ENCODE assay signal across 22 mouse cellular contexts in the genomic region with DNA sequence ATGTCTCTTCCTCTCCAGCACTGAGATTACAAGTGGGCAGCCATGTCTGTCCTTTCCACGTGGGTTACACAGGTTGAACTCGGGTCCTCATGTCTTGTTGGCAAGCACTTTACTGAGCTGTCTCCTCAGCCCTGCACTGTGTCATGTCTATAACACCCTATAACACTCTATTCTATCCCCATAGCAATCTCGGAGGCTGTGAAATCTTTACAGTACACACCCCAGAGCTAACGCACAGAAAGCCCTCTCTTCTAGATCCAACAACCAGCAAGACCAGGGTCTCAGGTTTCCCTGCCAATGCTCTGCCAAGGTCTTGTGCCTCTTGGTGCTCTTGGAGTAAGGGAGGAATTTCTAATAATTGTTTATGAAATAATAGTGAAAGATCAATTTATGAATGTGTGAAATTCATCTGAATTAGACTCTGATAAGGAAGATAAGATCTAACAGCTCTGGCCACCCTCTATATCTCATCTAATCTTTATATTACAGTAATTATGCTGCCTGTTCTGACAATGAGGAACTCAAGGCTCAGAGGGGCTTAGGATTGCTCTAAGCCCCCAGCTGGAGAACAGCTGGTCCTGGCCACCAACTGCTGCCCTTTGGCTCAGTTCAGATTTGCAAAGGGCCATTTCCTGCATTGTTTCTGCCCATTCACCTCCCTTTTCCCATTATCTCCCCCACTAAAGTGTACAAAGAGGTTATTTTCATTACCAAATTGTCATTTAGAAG.
DNase-seq lines count a peak whose midpoint lies in the region; ATAC-seq and TF ChIP-seq lines count a peak whose summit lies in the region.
"Had no signal": no experiment of that assay in that cellular context is flagged by ENCODE, and none has a peak within 500 bp of the region (broad histone marks: within the 10 kb centered on the region; RNA-seq: fewer than 3 reads in every experiment).

No protein-coding gene starts in this region.

- no peak overlapping the region for H3K9ac ChIP-seq in hindbrain, postnatal 0 days (replicated peaks; ENCODE audit: low read length)
- H3K9ac ChIP-seq in neural tube, embryonic 12.5 days: no peak overlapping the region
- no peak overlapping the region for H3K9ac ChIP-seq in limb, embryonic 14.5 days (ENCODE audit: low read depth, low read length, severe bottlenecking)
- H3K9ac ChIP-seq: heart, embryonic 15.5 days; hindbrain, embryonic 15.5 days had no signal

- WGBS in hindbrain, embryonic 10.5 days: 89% methylated on average over 4 of the region's 4 CpGs
- WGBS in hindbrain, postnatal 0 days: 75% methylated on average over 4 of the region's 4 CpGs
- 79% methylated on average over 4 of the region's 4 CpGs for WGBS in neural tube, embryonic 12.5 days
- WGBS in limb, embryonic 14.5 days: 59% methylated on average over 4 of the region's 4 CpGs

- no peak overlapping the region for H3K4me3 ChIP-seq in hindbrain, embryonic 10.5 days
- no peak overlapping the region for H3K4me3 ChIP-seq in hindbrain, postnatal 0 days (ENCODE audit: low read length)
- no peak overlapping the region for H3K4me3 ChIP-seq in neural tube, embryonic 12.5 days
- no peak overlapping the region for H3K4me3 ChIP-seq in limb, embryonic 14.5 days (replicated peaks; ENCODE audit: low read length)
- H3K4me3 ChIP-seq: heart, adult 2 months; heart, embryonic 15.5 days; hindbrain, embryonic 15.5 days had no signal

- H3K36me3 ChIP-seq in hindbrain, embryonic 10.5 days: no peaks in the 10 kb centered on the region
- H3K36me3 ChIP-seq in hindbrain, postnatal 0 days (ENCODE audit: insufficient read depth, low read length): no peaks in the 10 kb centered on the region
- no peaks in the 10 kb centered on the region for H3K36me3 ChIP-seq in neural tube, embryonic 12.5 days
- no peaks in the 10 kb centered on the region for H3K36me3 ChIP-seq in limb, embryonic 14.5 days (ENCODE audit: control insufficient read depth, insufficient read depth, low read length)
- H3K36me3 ChIP-seq: heart, embryonic 15.5 days; hindbrain, embryonic 15.5 days had no signal

- H3K9me3 ChIP-seq in hindbrain, embryonic 10.5 days: no peaks in the 10 kb centered on the region
- H3K9me3 ChIP-seq in hindbrain, postnatal 0 days (ENCODE audit: low read length): no peaks in the 10 kb centered on the region
- H3K9me3 ChIP-seq in neural tube, embryonic 12.5 days: no peaks in the 10 kb centered on the region
- H3K9me3 ChIP-seq in limb, embryonic 14.5 days (ENCODE audit: control insufficient read depth, low read length): no peaks in the 10 kb centered on the region
- H3K9me3 ChIP-seq: heart, embryonic 15.5 days; hindbrain, embryonic 15.5 days had no signal

- no peak for DNase-seq in hindbrain, embryonic 10.5 days (ENCODE audit: low spot score)
- no peak for DNase-seq in hindbrain, postnatal 0 days (ENCODE audit: low spot score)
- no peak for DNase-seq in neural tube, embryonic 10.5 days (ENCODE audit: extremely low spot score, low spot score)
- peak; percentile 44 for DNase-seq in limb, embryonic 14.5 days (ENCODE audit: low spot score)
- peak; percentile 43 for DNase-seq in retina, embryonic 14.5 days (ENCODE audit: low spot score)
- no peak for DNase-seq in Muller cell, postnatal 12 days (ENCODE audit: inconsistent ontology term)
- DNase-seq: adrenal gland, postnatal 36 days; cerebellum, adult 8-10 months; gastrocnemius, postnatal 10 days; heart, adult 2 months; kidney, adult 2 months; kidney, postnatal 25 days; layer of hippocampus, adult 9-11 months; lung, adult 2 months had no signal

- TF ChIP-seq POLR2A in limb, embryonic 14.5 days (IDR thresholded peaks at IDR 0.05; ENCODE audit: borderline replicate concordance, extremely low read depth, insufficient read depth, insufficient read length): no peak

- H3K4me2 ChIP-seq in hindbrain, postnatal 0 days (ENCODE audit: low read depth, low read length): no peak overlapping the region
- H3K4me2 ChIP-seq in neural tube, embryonic 12.5 days (replicated peaks): no peak overlapping the region
- H3K4me2 ChIP-seq in limb, embryonic 14.5 days (replicated peaks; ENCODE audit: low read depth, low read length, severe bottlenecking): no peak overlapping the region
- H3K4me2 ChIP-seq: heart, embryonic 15.5 days; hindbrain, embryonic 15.5 days; liver, embryonic 11.5 days had no signal

- peak overlapping the region; percentile 53; the same call in 1 of the 2 replicates for H3K27ac ChIP-seq in hindbrain, embryonic 10.5 days
- no peak overlapping the region for H3K27ac ChIP-seq in hindbrain, postnatal 0 days
- no peak overlapping the region for H3K27ac ChIP-seq in neural tube, embryonic 12.5 days
- no peak overlapping the region for H3K27ac ChIP-seq in limb, embryonic 14.5 days (replicated peaks; ENCODE audit: low read depth, low read length)
- H3K27ac ChIP-seq: heart, adult 2 months; heart, embryonic 15.5 days; hindbrain, embryonic 15.5 days; macrophage had no signal

- H3K27me3 ChIP-seq in hindbrain, embryonic 10.5 days (ENCODE audit: insufficient read depth, poor library complexity, severe bottlenecking): no peaks in the 10 kb centered on the region
- H3K27me3 ChIP-seq in hindbrain, postnatal 0 days (ENCODE audit: insufficient read depth, low read length): no peaks in the 10 kb centered on the region
- no peaks in the 10 kb centered on the region for H3K27me3 ChIP-seq in neural tube, embryonic 12.5 days (replicated peaks)
- no peaks in the 10 kb centered on the region for H3K27me3 ChIP-seq in limb, embryonic 14.5 days (ENCODE audit: control insufficient read depth, insufficient read depth, low read length)
- H3K27me3 ChIP-seq: heart, embryonic 15.5 days; hindbrain, embryonic 15.5 days; Patski had no signal

- H3K4me1 ChIP-seq in hindbrain, embryonic 10.5 days (replicated peaks): peaks cover 6% of the 10 kb centered on the region
- no peaks in the 10 kb centered on the region for H3K4me1 ChIP-seq in hindbrain, postnatal 0 days (ENCODE audit: insufficient read depth, low read length)
- H3K4me1 ChIP-seq in neural tube, embryonic 12.5 days: 0 out of 2 replicates have a peak, but pooled peaks cover 2% of the 10 kb centered on the region
- no peaks in the 10 kb centered on the region for H3K4me1 ChIP-seq in limb, embryonic 14.5 days (ENCODE audit: control insufficient read depth, insufficient read depth, low read length)
- H3K4me1 ChIP-seq: heart, embryonic 15.5 days had no signal

- no peak for TF ChIP-seq CTCF in hindbrain, postnatal 0 days (IDR thresholded peaks at IDR 0.05; ENCODE audit: low read depth)

- no peak for ATAC-seq in hindbrain, postnatal 0 days
- ATAC-seq in neural tube, embryonic 12.5 days (ENCODE audit: low FRiP score, low read depth): peak; percentile 61
- peak; percentile 77 for ATAC-seq in limb, embryonic 14.5 days (ENCODE audit: low FRiP score, low read depth)
- ATAC-seq in frontal cortex, adult (ENCODE audit: low TSS enrichment): no peak
- ATAC-seq: activated CD4-positive, CD25-positive, alpha-beta regulatory T cell, adult 4 months; Patski had no signal

Comparison
In these comparisons a context has a peak if more than half of its experiments do, and no peak if none do; other contexts are left out.
1. DNase-seq: peak in limb, embryonic 14.5 days (single experiment) and retina, embryonic 14.5 days (single experiment); none in hindbrain, embryonic 10.5 days (single experiment), hindbrain, postnatal 0 days (single experiment), neural tube, embryonic 10.5 days (single experiment) and Muller cell, postnatal 12 days (single experiment).
2. ATAC-seq: peak in neural tube, embryonic 12.5 days (single experiment) and limb, embryonic 14.5 days (single experiment); none in hindbrain, postnatal 0 days (single experiment) and frontal cortex, adult (single experiment).